Mouse (Mus musculus) embryonic facial prominence, embryonic 11.5 days (tissue): Measurements from ENCODE around the gene Adipoq. TPM values are rescaled to one million over a fixed set of nuclear protein-coding genes. Genes with fewer than 3 reads are reported as not detected.
"Not testable (repeated sequence)": the region's sequence is repeated elsewhere in the genome, so short reads cannot be mapped to it uniquely, and the experiment has no call there.

Experiments
- ATAC-seq: fragments of 200-750 bp; cut with Nextera tagmentation; replicated peaks from 2 replicates; pipeline ENCODE4 v1.8.0; 2017; ENCODE audit warnings: low read depth; ENCODE audit not compliant: insufficient number of reproducible peaks, low FRiP score, low TSS enrichment
- DNase-seq: peaks from one replicate; pipeline ENCODE4 v3.0.0-alpha.2; 2015; ENCODE audit warnings: low spot score
- H3K27ac ChIP-seq: fragments of 300-500 bp; sonication (generic); replicated peaks from 2 replicates; pipeline ENCODE4 v1.5.1; 2014; ENCODE audit warnings: mild to moderate bottlenecking, low read depth, low read length, control low read depth
- H3K27me3 ChIP-seq: fragments of 300-500 bp; sonication (generic); 2 replicates; pipeline ENCODE4 v1.6.1; 2014; ENCODE audit warnings: mild to moderate bottlenecking, low read length, moderate library complexity, mixed read lengths; ENCODE audit not compliant: control insufficient read depth, insufficient read depth
- H3K36me3 ChIP-seq: fragments of 300-500 bp; sonication (generic); replicated peaks from 2 replicates; pipeline ENCODE4 v1.6.1; 2014; ENCODE audit warnings: low read depth, mild to moderate bottlenecking, low read length, moderate library complexity, mixed read lengths; ENCODE audit not compliant: control insufficient read depth, insufficient read depth
- H3K4me1 ChIP-seq: fragments of 300-500 bp; sonication (generic); 2 replicates; pipeline ENCODE4 v1.6.1; 2014; ENCODE audit warnings: low read length, mixed read lengths; ENCODE audit not compliant: control insufficient read depth, insufficient read depth
- H3K4me2 ChIP-seq: fragments of 300-500 bp; sonication (generic); 2 replicates; pipeline ENCODE4 v1.6.1; 2014; ENCODE audit warnings: low read depth, mild to moderate bottlenecking, control low read depth, low read length, moderate library complexity
- H3K4me3 ChIP-seq: fragments of 300-500 bp; sonication (generic); 2 replicates; pipeline ENCODE4 v1.5.1; 2014; ENCODE audit warnings: low read depth, low read length, control low read depth
- H3K9ac ChIP-seq: fragments of 300-500 bp; sonication (generic); replicated peaks from 2 replicates; pipeline ENCODE4 v1.6.1; 2014; ENCODE audit warnings: mild to moderate bottlenecking, control low read depth, low read length
- H3K9me3 ChIP-seq: fragments of 300-500 bp; sonication (generic); replicated peaks from 2 replicates; pipeline ENCODE4 v1.6.1; 2016; ENCODE audit warnings: mild to moderate bottlenecking, low read length, inconsistent platforms, mixed read lengths; ENCODE audit not compliant: control insufficient read depth
- WGBS: fragments of 180-500 bp; shearing (Covaris S2); extraction: QIAGEN DNeasy Blood & Tissue Kit; methylation state at CpG from one replicate; pipeline ENCODE4 v1.1.7; 2014; 5-methylcytosine and 5-hydroxymethylcytosine counted together
- polyA plus RNA-seq: library from polyadenylated mRNA; unstranded; fragments of >200 nt; fragmentation: Nextera tagmentation; extraction: Ambion mirVana; gene quantifications from 2 replicates; pipeline ENCODE4 v1.2.1, GENCODE M21; 2014

Gene Adipoq
- 0.17 TPM in 1 of 2 replicates, not detected in the other for polyA plus RNA-seq

DNA sequence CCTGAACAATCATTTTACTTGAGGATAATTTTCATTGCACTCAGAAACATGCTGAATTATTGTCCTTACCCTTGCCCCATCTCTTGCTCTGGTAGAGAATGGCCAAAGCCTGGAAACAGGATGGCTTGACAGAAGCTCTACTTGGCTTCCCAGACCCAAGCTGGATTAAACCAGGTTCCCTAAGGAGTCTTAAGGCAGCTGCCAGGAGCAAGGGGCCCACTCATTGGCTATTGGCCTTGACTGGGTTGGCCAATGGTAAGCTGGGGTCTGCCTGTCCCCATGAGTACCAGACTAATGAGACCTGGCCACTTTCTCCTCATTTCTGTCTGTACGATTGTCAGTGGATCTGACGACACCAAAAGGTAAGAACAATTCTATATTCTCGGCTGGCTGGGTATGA is at the start of gene Adipoq:
TSS of gene Adipoq (plus strand) at position 257 of the 400 bp plus-strand sequence.
- DNase-seq (no peak), ATAC-seq (no peak)
- no peaks in the 10 kb centered on the region for H3K4me1 ChIP-seq
- no peaks in the 10 kb centered on the region for H3K9me3 ChIP-seq
- 90% methylated on average over 3 of the region's 3 CpGs for whole genome bisulfite sequencing
- no peak within 1 kb of the TSS for H3K4me2 ChIP-seq
- H3K9ac ChIP-seq: no peak within 1 kb of the TSS
- H3K36me3 ChIP-seq: no peaks in the 10 kb centered on the region
- no peak within 1 kb of the TSS for H3K27ac ChIP-seq
- no peak within 1 kb of the TSS for H3K4me3 ChIP-seq
- H3K27me3 ChIP-seq: no peaks in the 10 kb centered on the region

DNA sequence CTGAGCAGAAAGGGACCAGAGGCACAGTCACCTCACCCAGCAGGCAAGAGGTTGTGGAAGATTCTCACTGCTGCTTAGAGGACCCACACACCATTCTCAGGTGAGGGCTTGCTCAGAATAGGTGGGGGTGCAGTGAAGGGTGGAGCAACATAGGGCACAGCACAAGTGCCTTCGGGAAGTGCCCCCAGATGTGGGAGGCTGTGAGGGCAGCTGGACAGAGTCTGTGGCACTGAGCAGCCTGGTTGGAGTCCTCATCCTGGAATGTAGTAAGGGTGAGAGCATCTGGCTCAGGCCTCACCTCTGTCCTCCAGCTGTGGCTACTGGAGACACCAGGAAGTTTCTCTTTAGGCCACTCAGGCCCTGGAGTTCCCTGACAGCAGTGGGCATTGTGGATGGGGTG is 49.5 kb upstream of the Adipoq start:
- ATAC-seq, H3K9ac ChIP-seq, H3K36me3 ChIP-seq, H3K27ac ChIP-seq, H3K4me1 ChIP-seq, H3K27me3 ChIP-seq, H3K9me3 ChIP-seq, DNase-seq, H3K4me2 ChIP-seq, H3K4me3 ChIP-seq: not testable (repeated sequence)
- 67% methylated on average over 1 of the region's 1 CpGs for WGBS

- not testable (repeated sequence) for H3K36me3 ChIP-seq, ATAC-seq, H3K4me3 ChIP-seq, H3K27me3 ChIP-seq, H3K9ac ChIP-seq, H3K9me3 ChIP-seq, H3K27ac ChIP-seq, DNase-seq, H3K4me1 ChIP-seq, H3K4me2 ChIP-seq
- 85% methylated on average over 8 of the region's 8 CpGs for WGBS
Observed at GRCm38 (mm10) chr16:23097290-23098104, 48.8 kb upstream of the Adipoq start.

- whole genome bisulfite sequencing: 97% methylated on average over 1 of the region's 1 CpGs
- not testable (repeated sequence) for H3K27ac ChIP-seq, H3K9me3 ChIP-seq, H3K36me3 ChIP-seq, H3K4me2 ChIP-seq, H3K27me3 ChIP-seq, H3K4me3 ChIP-seq, H3K4me1 ChIP-seq, ATAC-seq, DNase-seq, H3K9ac ChIP-seq
Observed at GRCm38 (mm10) chr16:23098105-23098452, 48.3 kb upstream of the Adipoq start.

DNA sequence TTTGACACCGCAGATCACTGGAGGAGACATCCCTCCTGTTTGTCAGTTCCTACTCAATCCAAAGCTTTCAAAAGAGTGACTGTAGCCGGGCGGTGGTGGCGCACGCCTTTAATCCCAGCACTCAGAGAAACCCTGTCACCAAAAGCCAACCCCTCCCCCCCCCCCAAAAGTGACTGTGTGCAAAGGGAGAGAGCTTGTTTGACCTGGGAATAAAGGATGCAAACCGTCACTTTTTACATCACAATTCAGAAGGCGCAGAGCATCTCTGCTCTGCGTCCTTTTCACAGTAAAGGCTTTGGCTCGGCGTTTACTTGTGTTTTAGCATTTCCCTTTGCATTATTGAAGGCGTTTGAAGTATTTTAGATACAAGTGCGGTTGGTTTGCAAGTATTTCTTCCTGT is 46.7 kb upstream of the Adipoq start:
- Histone ChIP-seq H3K4me3 (peak overlapping the region; percentile 16), H3K9ac (peak overlapping the region; percentile 23), H3K9me3 (no peaks in the 10 kb centered on the region), H3K4me1 (peaks cover 3% of the 10 kb centered on the region), H3K27ac (no peak overlapping the region), H3K4me2 (peak overlapping the region; percentile 26), H3K27me3 (no peaks in the 10 kb centered on the region), H3K36me3 (no peaks in the 10 kb centered on the region)
- no peak for ATAC-seq
- WGBS: 4% methylated on average over 12 of the region's 12 CpGs
- no peak for DNase-seq

GRCm38 (mm10) chr16:23100099-23100575 is 46.2 kb upstream of the Adipoq start:
- under 1% methylated on average over 9 of the region's 9 CpGs for WGBS
- ATAC-seq: 0 out of 2 replicates have a peak, but pooled peaks have one; percentile 46

GRCm38 (mm10) chr16:23100613-23101012 is 45.7 kb upstream of the Adipoq start:
- no peak for DNase-seq
- peak overlapping the region; percentile 26 for H3K4me2 ChIP-seq
- H3K27ac ChIP-seq: no peak overlapping the region
- H3K9ac ChIP-seq: peak overlapping the region; percentile 23
- peaks cover 3% of the 10 kb centered on the region for H3K4me1 ChIP-seq
- 8% methylated on average over 10 of the region's 10 CpGs for WGBS
- H3K4me3 ChIP-seq: peak overlapping the region; percentile 16
- H3K36me3 ChIP-seq: no peaks in the 10 kb centered on the region
- H3K9me3 ChIP-seq: no peaks in the 10 kb centered on the region
- no peaks in the 10 kb centered on the region for H3K27me3 ChIP-seq
- ATAC-seq: no peak

More at GRCm38 (mm10) chr16:23100099-23100575, 46.2 kb upstream of the Adipoq start:
- DNase-seq: peak; percentile 72
- Histone ChIP-seq H3K27me3 (no peaks in the 10 kb centered on the region), H3K36me3 (no peaks in the 10 kb centered on the region), H3K27ac (no peak overlapping the region), H3K4me3 (peak overlapping the region; percentile 16), H3K4me1 (peaks cover 3% of the 10 kb centered on the region), H3K9ac (peak overlapping the region; percentile 23), H3K4me2 (peak overlapping the region; percentile 26), H3K9me3 (no peaks in the 10 kb centered on the region)

- H3K9ac ChIP-seq: peak overlapping the region; percentile 29; the same call in 1 of the 2 replicates
- peaks cover 3% of the 10 kb centered on the region for H3K4me1 ChIP-seq
- H3K9me3 ChIP-seq: no peaks in the 10 kb centered on the region
- H3K4me3 ChIP-seq: peak overlapping the region; percentile 13; the same call in 1 of the 2 replicates
- H3K27ac ChIP-seq: no peak overlapping the region
- ATAC-seq (no peak), DNase-seq (no peak)
- H3K27me3 ChIP-seq: no peaks in the 10 kb centered on the region
- H3K36me3 ChIP-seq: no peaks in the 10 kb centered on the region
- peak overlapping the region; percentile 37 for H3K4me2 ChIP-seq
- 8% methylated on average over 15 of the region's 15 CpGs for WGBS
Observed at GRCm38 (mm10) chr16:23102340-23103037, 43.8 kb upstream of the Adipoq start.
